Mouse (Mus musculus): ENCODE measurements around the gene Alkbh4. TPM values are rescaled to one million over a fixed set of nuclear protein-coding genes. Genes with fewer than 3 reads are reported as not detected.
"Not testable (repeated sequence)": the region's sequence is repeated elsewhere in the genome, so short reads cannot be mapped to it uniquely, and the experiment has no call there.

The Alkbh4 gene
- polyA plus RNA-seq, 1 experiment from 2014 or later = 12.2 TPM

GRCm38 (mm10) chr5:136098536-136098935, 37.4 kb upstream of the Alkbh4 start:
- H3K4me1 ChIP-seq (replicated peaks; ENCODE audit: insufficient read depth, low read length) = no peaks in the 10 kb centered on the region
- H3K4me3 ChIP-seq (replicated peaks; ENCODE audit: low read depth, low read length) = no peak overlapping the region
- no peak overlapping the region for H3K9ac ChIP-seq (ENCODE audit: low read depth, low read length)
- 79% methylated on average over 10 of the region's 10 CpGs for WGBS
- no peak for TF ChIP-seq CTCF (IDR thresholded peaks at IDR 0.05; ENCODE audit: low read depth)
- H3K4me2 ChIP-seq (ENCODE audit: low read length) = no peak overlapping the region
- H3K27ac ChIP-seq = no peak overlapping the region
- H3K9me3 ChIP-seq (replicated peaks; ENCODE audit: low read length) = no peaks in the 10 kb centered on the region
- no peaks in the 10 kb centered on the region for H3K36me3 ChIP-seq (ENCODE audit: insufficient read depth, low read length)
- no peak for DNase-seq (ENCODE audit: low spot score)
- ATAC-seq (replicated peaks; ENCODE audit: low FRiP score, low read depth) = no peak
- no peaks in the 10 kb centered on the region for H3K27me3 ChIP-seq (ENCODE audit: insufficient read depth, low read length)

- peak; percentile 78 for ATAC-seq (replicated peaks; ENCODE audit: low FRiP score, low read depth)
- H3K4me3 ChIP-seq (replicated peaks; ENCODE audit: low read depth, low read length) = peak overlapping the region; percentile 18; the same call in 1 of the 2 replicates
- H3K9ac ChIP-seq (ENCODE audit: low read depth, low read length) = 0 out of 2 replicates have a peak overlapping the region, but pooled peaks have one; percentile 37
- no peaks in the 10 kb centered on the region for H3K4me1 ChIP-seq (replicated peaks; ENCODE audit: insufficient read depth, low read length)
- DNase-seq (ENCODE audit: low spot score) = peak; percentile 83
- H3K4me2 ChIP-seq (ENCODE audit: low read length) = peak overlapping the region; percentile 63
- 8% methylated on average over 41 of the region's 41 CpGs for WGBS
- H3K36me3 ChIP-seq (ENCODE audit: insufficient read depth, low read length) = no peaks in the 10 kb centered on the region
- no peaks in the 10 kb centered on the region for H3K9me3 ChIP-seq (replicated peaks; ENCODE audit: low read length)
- TF ChIP-seq CTCF (IDR thresholded peaks at IDR 0.05; ENCODE audit: low read depth) = peak; percentile 83
- H3K27ac ChIP-seq = no peak overlapping the region
- H3K27me3 ChIP-seq (ENCODE audit: insufficient read depth, low read length) = no peaks in the 10 kb centered on the region
Observed at GRCm38 (mm10) chr5:136102099-136102820, 33.7 kb upstream of the Alkbh4 start.

- Histone ChIP-seq H3K9me3 (replicated peaks; ENCODE audit: low read length) (no peaks in the 10 kb centered on the region), H3K27me3 (ENCODE audit: insufficient read depth, low read length) (no peaks in the 10 kb centered on the region), H3K4me3 (replicated peaks; ENCODE audit: low read depth, low read length) (no peak overlapping the region), H3K27ac (no peak overlapping the region), H3K4me2 (ENCODE audit: low read length) (no peak overlapping the region), H3K36me3 (ENCODE audit: insufficient read depth, low read length) (no peaks in the 10 kb centered on the region), H3K4me1 (replicated peaks; ENCODE audit: insufficient read depth, low read length) (no peaks in the 10 kb centered on the region), H3K9ac (ENCODE audit: low read depth, low read length) (no peak overlapping the region)
- ATAC-seq (replicated peaks; ENCODE audit: low FRiP score, low read depth) = no peak
- peak; percentile 67 for TF ChIP-seq CTCF (IDR thresholded peaks at IDR 0.05; ENCODE audit: low read depth)
- no peak for DNase-seq (ENCODE audit: low spot score)
- 89% methylated on average over 5 of the region's 5 CpGs for WGBS
Observed at GRCm38 (mm10) chr5:136104511-136104910, 31.4 kb upstream of the Alkbh4 start.

GRCm38 (mm10) chr5:136108486-136108885, 27.5 kb upstream of the Alkbh4 start:
- TF ChIP-seq CTCF (IDR thresholded peaks at IDR 0.05; ENCODE audit: low read depth) = no peak
- DNase-seq (ENCODE audit: low spot score) (no peak), ATAC-seq (replicated peaks; ENCODE audit: low FRiP score, low read depth) (no peak)
- H3K4me2 ChIP-seq (ENCODE audit: low read length) = no peak overlapping the region
- no peaks in the 10 kb centered on the region for H3K36me3 ChIP-seq (ENCODE audit: insufficient read depth, low read length)
- H3K4me3 ChIP-seq (replicated peaks; ENCODE audit: low read depth, low read length) = no peak overlapping the region
- 44% methylated on average over 2 of the region's 2 CpGs for WGBS
- no peaks in the 10 kb centered on the region for H3K4me1 ChIP-seq (replicated peaks; ENCODE audit: insufficient read depth, low read length)
- no peaks in the 10 kb centered on the region for H3K9me3 ChIP-seq (replicated peaks; ENCODE audit: low read length)
- H3K27ac ChIP-seq = no peak overlapping the region
- H3K27me3 ChIP-seq (ENCODE audit: insufficient read depth, low read length) = no peaks in the 10 kb centered on the region
- H3K9ac ChIP-seq (ENCODE audit: low read depth, low read length) = no peak overlapping the region

- Histone ChIP-seq H3K4me1 (replicated peaks; ENCODE audit: insufficient read depth, low read length) (no peaks in the 10 kb centered on the region), H3K9me3 (replicated peaks; ENCODE audit: low read length) (no peaks in the 10 kb centered on the region), H3K4me2 (ENCODE audit: low read length) (no peak overlapping the region), H3K9ac (ENCODE audit: low read depth, low read length) (no peak overlapping the region), H3K4me3 (replicated peaks; ENCODE audit: low read depth, low read length) (no peak overlapping the region), H3K27ac (no peak overlapping the region), H3K36me3 (ENCODE audit: insufficient read depth, low read length) (no peaks in the 10 kb centered on the region), H3K27me3 (ENCODE audit: insufficient read depth, low read length) (no peaks in the 10 kb centered on the region)
- ATAC-seq (replicated peaks; ENCODE audit: low FRiP score, low read depth) = no peak
- WGBS = 77% methylated on average over 3 of the region's 3 CpGs
- TF ChIP-seq CTCF (IDR thresholded peaks at IDR 0.05; ENCODE audit: low read depth) = no peak
- no peak for DNase-seq (ENCODE audit: low spot score)
Observed at GRCm38 (mm10) chr5:136109042-136109441, 26.9 kb upstream of the Alkbh4 start.

- H3K4me2 ChIP-seq (ENCODE audit: low read length); H3K9ac ChIP-seq (ENCODE audit: low read depth, low read length); H3K9me3 ChIP-seq (replicated peaks; ENCODE audit: low read length); H3K27me3 ChIP-seq (ENCODE audit: insufficient read depth, low read length); H3K27ac ChIP-seq; DNase-seq (ENCODE audit: low spot score); H3K36me3 ChIP-seq (ENCODE audit: insufficient read depth, low read length); ATAC-seq (replicated peaks; ENCODE audit: low FRiP score, low read depth); H3K4me3 ChIP-seq (replicated peaks; ENCODE audit: low read depth, low read length): not testable (repeated sequence)
- WGBS = 44% methylated on average over 4 of the region's 4 CpGs
- peaks cover 11% of the 10 kb centered on the region for H3K4me1 ChIP-seq (replicated peaks; ENCODE audit: insufficient read depth, low read length)
Observed at GRCm38 (mm10) chr5:136113546-136113945, 22.4 kb upstream of the Alkbh4 start.
